Comparison of ENCODE assay signal across 8 mouse cellular contexts in genomic region chr3:27606626-27607025, GRCm38 (mm10).
DNase-seq lines count a peak whose midpoint lies in the region; ATAC-seq and TF ChIP-seq lines count a peak whose summit lies in the region.
"Had no signal": no experiment of that assay in that cellular context is flagged by ENCODE, and none has a peak within 500 bp of the region (broad histone marks: within the 10 kb centered on the region; RNA-seq: fewer than 3 reads in every experiment).

No protein-coding gene starts in this region.

- DNase-seq in heart, postnatal 0 days (ENCODE audit: low spot score) = no peak
- no peak for DNase-seq in heart, postnatal 4 days
- DNase-seq in midbrain, embryonic 11.5 days (ENCODE audit: low spot score, missing footprints) = peak; percentile 57
- DNase-seq in midbrain, embryonic 10.5 days (ENCODE audit: low spot score) = no peak

- H3K4me1 ChIP-seq in heart, postnatal 0 days (ENCODE audit: control insufficient read depth, insufficient read depth) = peaks cover 24% of the 10 kb centered on the region
- H3K4me1 ChIP-seq in midbrain, embryonic 11.5 days (ENCODE audit: control insufficient read depth, insufficient read depth, low read length) = 0 out of 2 replicates have a peak, but pooled peaks cover 2% of the 10 kb centered on the region
- H3K4me1 ChIP-seq in midbrain, embryonic 10.5 days = peaks cover 28% of the 10 kb centered on the region
- H3K4me1 ChIP-seq in hindbrain, embryonic 16.5 days (ENCODE audit: control insufficient read depth, insufficient read depth, low read depth, low read length) = peaks cover 8% of the 10 kb centered on the region
- peaks cover 24% of the 10 kb centered on the region for H3K4me1 ChIP-seq in stomach, embryonic 16.5 days (ENCODE audit: control insufficient read depth, insufficient read depth, low read length)

- no peaks in the 10 kb centered on the region for H3K27me3 ChIP-seq in heart, postnatal 0 days (ENCODE audit: control insufficient read depth, insufficient read depth, low read length)
- H3K27me3 ChIP-seq in midbrain, embryonic 11.5 days (ENCODE audit: control insufficient read depth, insufficient read depth, low read length) = no peaks in the 10 kb centered on the region
- no peaks in the 10 kb centered on the region for H3K27me3 ChIP-seq in midbrain, embryonic 10.5 days (ENCODE audit: low read depth, poor library complexity, severe bottlenecking)
- no peaks in the 10 kb centered on the region for H3K27me3 ChIP-seq in hindbrain, embryonic 16.5 days (replicated peaks; ENCODE audit: control insufficient read depth, insufficient read depth, low read length)
- H3K27me3 ChIP-seq in stomach, embryonic 16.5 days (ENCODE audit: control insufficient read depth, insufficient read depth, low read length) = no peaks in the 10 kb centered on the region
- H3K27me3 ChIP-seq: forebrain, embryonic 15.5 days had no signal

- no peak for ATAC-seq in heart, postnatal 0 days (ENCODE audit: insufficient read depth, low read depth)
- no peak for ATAC-seq in midbrain, embryonic 11.5 days (ENCODE audit: low FRiP score)
- no peak for ATAC-seq in hindbrain, embryonic 16.5 days
- no peak for ATAC-seq in stomach, embryonic 16.5 days (ENCODE audit: insufficient read depth, low FRiP score)
- ATAC-seq in erythroid progenitor cell, adult 5-6 weeks (replicated peaks; ENCODE audit: low FRiP score, poor library complexity, severe bottlenecking) = no peak

- WGBS in heart, postnatal 0 days = 74% methylated on average over 6 of the region's 6 CpGs
- 91% methylated on average over 6 of the region's 6 CpGs for WGBS in midbrain, embryonic 11.5 days
- WGBS in midbrain, embryonic 10.5 days = 89% methylated on average over 6 of the region's 6 CpGs
- 89% methylated on average over 6 of the region's 6 CpGs for WGBS in hindbrain, embryonic 16.5 days
- 77% methylated on average over 6 of the region's 6 CpGs for WGBS in stomach, embryonic 16.5 days

- no peak overlapping the region for H3K4me2 ChIP-seq in heart, postnatal 0 days (ENCODE audit: low read depth, low read length)
- no peak overlapping the region for H3K4me2 ChIP-seq in midbrain, embryonic 11.5 days
- no peak overlapping the region for H3K4me2 ChIP-seq in hindbrain, embryonic 16.5 days (ENCODE audit: low read length)
- H3K4me2 ChIP-seq in stomach, embryonic 16.5 days (ENCODE audit: low read depth, low read length) = no peak overlapping the region
- H3K4me2 ChIP-seq: forebrain, embryonic 15.5 days had no signal

- H3K9ac ChIP-seq in heart, postnatal 0 days (replicated peaks; ENCODE audit: low read depth, low read length) = no peak overlapping the region
- H3K9ac ChIP-seq in midbrain, embryonic 11.5 days (ENCODE audit: low read length) = no peak overlapping the region
- H3K9ac ChIP-seq in hindbrain, embryonic 16.5 days (ENCODE audit: low read depth, low read length) = no peak overlapping the region
- H3K9ac ChIP-seq in stomach, embryonic 16.5 days (ENCODE audit: low read length) = no peak overlapping the region; the same call in 1 of the 2 replicates
- H3K9ac ChIP-seq: forebrain, embryonic 15.5 days had no signal

- no peak for TF ChIP-seq CTCF in heart, postnatal 0 days (IDR thresholded peaks at IDR 0.05; ENCODE audit: low read depth)

- H3K9me3 ChIP-seq in heart, postnatal 0 days (replicated peaks; ENCODE audit: control insufficient read depth, low read length) = no peaks in the 10 kb centered on the region
- H3K9me3 ChIP-seq in midbrain, embryonic 11.5 days (ENCODE audit: control insufficient read depth, low read length) = no peaks in the 10 kb centered on the region
- H3K9me3 ChIP-seq in midbrain, embryonic 10.5 days (replicated peaks) = no peaks in the 10 kb centered on the region
- H3K9me3 ChIP-seq in hindbrain, embryonic 16.5 days (ENCODE audit: control insufficient read depth, low read length) = no peaks in the 10 kb centered on the region
- no peaks in the 10 kb centered on the region for H3K9me3 ChIP-seq in stomach, embryonic 16.5 days (replicated peaks; ENCODE audit: control insufficient read depth, low read length)
- H3K9me3 ChIP-seq: forebrain, embryonic 15.5 days had no signal

- no peak overlapping the region for H3K4me3 ChIP-seq in heart, postnatal 0 days (ENCODE audit: low read depth, low read length)
- no peak overlapping the region for H3K4me3 ChIP-seq in midbrain, embryonic 11.5 days (ENCODE audit: low read depth, low read length)
- no peak overlapping the region for H3K4me3 ChIP-seq in midbrain, embryonic 10.5 days
- H3K4me3 ChIP-seq in hindbrain, embryonic 16.5 days (ENCODE audit: low read length) = no peak overlapping the region
- no peak overlapping the region for H3K4me3 ChIP-seq in stomach, embryonic 16.5 days (replicated peaks; ENCODE audit: low read length)
- H3K4me3 ChIP-seq: forebrain, embryonic 15.5 days had no signal

- no peaks in the 10 kb centered on the region for H3K36me3 ChIP-seq in heart, postnatal 0 days (replicated peaks; ENCODE audit: control insufficient read depth, insufficient read depth, low read length)
- H3K36me3 ChIP-seq in midbrain, embryonic 11.5 days (ENCODE audit: control insufficient read depth, insufficient read depth, low read length) = no peaks in the 10 kb centered on the region
- H3K36me3 ChIP-seq in midbrain, embryonic 10.5 days = no peaks in the 10 kb centered on the region
- no peaks in the 10 kb centered on the region for H3K36me3 ChIP-seq in hindbrain, embryonic 16.5 days (ENCODE audit: control insufficient read depth, insufficient read depth, low read length)
- H3K36me3 ChIP-seq in stomach, embryonic 16.5 days (ENCODE audit: control insufficient read depth, insufficient read depth, low read length) = no peaks in the 10 kb centered on the region
- H3K36me3 ChIP-seq: forebrain, embryonic 15.5 days had no signal

- peak overlapping the region; percentile 90 for H3K27ac ChIP-seq in heart, postnatal 0 days (ENCODE audit: low read depth)
- no peak overlapping the region for H3K27ac ChIP-seq in midbrain, embryonic 11.5 days (ENCODE audit: low read depth, low read length)
- H3K27ac ChIP-seq in midbrain, embryonic 10.5 days (replicated peaks) = no peak overlapping the region
- peak overlapping the region; percentile 26; the same call in 1 of the 2 replicates for H3K27ac ChIP-seq in hindbrain, embryonic 16.5 days (ENCODE audit: low read depth, low read length)
- H3K27ac ChIP-seq in stomach, embryonic 16.5 days (ENCODE audit: low read length) = peak overlapping the region; percentile 88; the same call in 1 of the 2 replicates
- H3K27ac ChIP-seq: forebrain, embryonic 15.5 days had no signal

- no peak for TF ChIP-seq EP300 in heart, postnatal 0 days (IDR thresholded peaks at IDR 0.05; ENCODE audit: low read depth)

Comparison
In these comparisons a context has a peak if more than half of its experiments do, and no peak if none do; other contexts are left out.
1. H3K27ac ChIP-seq: peak in heart, postnatal 0 days (single experiment), hindbrain, embryonic 16.5 days (single experiment) and stomach, embryonic 16.5 days (single experiment); none in midbrain, embryonic 11.5 days (single experiment) and midbrain, embryonic 10.5 days (single experiment).